Mouse (Mus musculus): ENCODE data around the gene Atl3.
A peak's percentile ranks its signal among the peaks of the same experiment; 100 is the strongest.

Gene Atl3

DNA sequence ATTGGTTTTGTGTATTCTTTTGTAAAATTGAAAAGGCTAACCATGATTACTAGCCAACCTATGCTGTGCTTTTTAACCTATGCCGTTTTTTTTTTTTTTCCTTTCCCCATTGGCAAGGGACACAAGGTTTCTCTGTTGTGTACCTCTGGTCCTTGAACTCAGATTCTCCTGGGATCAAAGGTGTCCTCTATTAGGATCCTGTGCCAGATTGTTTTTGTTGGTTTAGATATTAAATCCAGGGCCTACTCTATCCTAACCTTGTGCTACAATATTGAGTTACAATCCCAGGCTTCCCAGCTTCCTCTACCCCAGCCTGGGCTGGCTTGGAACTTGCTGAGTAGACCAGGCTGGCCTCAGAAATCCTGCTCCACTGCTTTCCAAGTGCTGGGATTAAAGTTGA lies 6.9 kb downstream of the Atl3 start:
- no peak for DNase-seq (ENCODE audit: low spot score)

DNA sequence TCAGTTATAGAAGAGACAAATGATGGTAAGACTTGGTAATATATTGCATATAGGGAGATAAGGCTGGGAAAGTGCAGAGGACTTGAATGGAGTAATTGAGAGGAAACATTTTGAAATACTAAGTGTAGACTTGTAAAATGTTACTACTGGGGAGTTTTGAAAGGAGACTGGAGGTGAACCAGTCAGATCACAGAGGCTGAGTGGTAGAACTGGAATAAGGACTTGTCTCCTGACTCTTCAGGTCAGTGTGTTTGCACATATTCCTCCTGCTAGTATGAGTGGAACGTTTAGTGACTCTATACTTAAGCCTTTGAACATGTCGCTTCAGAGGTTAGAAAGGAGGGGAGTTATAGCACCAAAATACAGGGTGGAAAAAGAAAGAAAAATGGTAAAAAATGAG lies 8.6 kb downstream of the Atl3 start:
- DNase-seq (ENCODE audit: low spot score), result no peak

DNA sequence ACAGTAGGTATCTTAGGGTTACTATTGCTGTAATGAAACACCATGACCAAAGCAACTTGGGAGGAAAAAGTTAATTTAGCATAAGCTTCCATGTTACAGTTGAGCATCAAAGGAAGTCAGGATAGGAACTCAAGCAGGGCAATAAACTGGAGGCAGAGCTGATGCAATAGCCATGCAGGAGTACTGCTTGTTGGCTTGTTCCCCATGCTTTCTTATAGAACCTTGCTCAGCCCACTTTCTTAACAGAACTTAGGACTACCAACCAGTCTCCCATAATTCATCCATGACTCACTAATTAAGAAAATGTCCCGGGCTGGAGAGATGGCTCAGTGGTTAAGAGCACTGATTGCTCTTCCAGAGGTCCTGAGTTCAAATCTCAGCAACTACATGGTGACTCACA lies 12.5 kb downstream of the Atl3 start:
- DNase-seq (ENCODE audit: low spot score), result no peak

DNA sequence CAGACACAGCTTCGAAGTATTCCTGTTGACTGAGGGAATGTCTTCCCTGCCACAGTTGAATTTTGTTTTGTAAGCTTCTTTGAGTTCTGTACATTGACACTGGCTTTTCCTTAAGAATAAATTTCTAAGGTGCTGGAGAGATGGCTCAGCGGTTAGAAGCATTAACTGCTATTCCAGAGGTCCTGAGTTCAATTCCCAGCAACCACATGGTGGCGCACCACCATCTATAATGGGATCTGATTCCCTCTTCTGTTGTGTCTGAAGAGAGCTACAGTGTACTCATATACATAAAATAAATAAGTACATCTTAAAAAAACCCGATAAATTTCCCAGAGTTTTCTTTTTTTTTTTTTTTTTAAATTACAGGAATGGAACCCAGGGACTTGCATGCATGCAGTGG lies 14.2 kb downstream of the Atl3 start:
- DNase-seq (ENCODE audit: low spot score), result no peak

DNA sequence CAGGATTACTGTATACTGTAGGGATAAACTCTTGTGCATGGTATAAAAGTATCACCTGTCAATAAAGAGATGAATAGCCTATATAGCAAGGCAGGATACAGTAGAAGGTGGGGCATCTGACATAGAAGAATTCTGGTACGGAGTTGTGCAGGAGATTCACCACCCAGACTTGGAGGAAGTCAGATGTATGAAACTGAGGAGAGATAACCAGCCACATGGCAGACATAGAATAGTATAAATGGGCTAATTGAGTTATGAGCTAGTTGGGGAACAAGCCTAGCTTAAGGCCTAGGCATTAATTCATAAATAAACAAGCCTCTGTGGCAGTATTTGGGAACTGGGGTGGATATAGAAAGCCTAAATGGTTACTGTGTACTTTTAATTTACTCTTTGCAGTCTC lies 22.6 kb downstream of the Atl3 start:
- DNase-seq (ENCODE audit: low spot score), result no peak

DNA sequence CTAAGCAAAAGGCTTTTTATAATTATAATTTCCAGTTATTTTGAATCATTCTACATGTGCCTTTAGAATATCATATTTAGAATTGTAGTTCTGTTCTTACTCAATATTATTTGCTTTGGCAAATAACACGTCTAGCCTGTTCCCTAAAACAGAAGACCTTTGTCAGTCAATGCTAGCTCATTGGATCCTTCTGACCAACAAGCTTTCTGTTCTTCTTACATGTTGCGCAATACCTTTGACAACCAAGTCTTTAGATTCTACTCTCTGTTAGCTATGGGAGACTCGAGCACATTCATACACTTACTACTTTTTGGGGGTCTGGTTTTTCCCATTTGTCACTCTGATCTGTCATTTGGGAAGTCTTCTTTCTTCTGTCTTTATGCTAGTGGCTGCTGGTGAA lies 27.8 kb downstream of the Atl3 start:
- DNase-seq (ENCODE audit: low spot score), result no peak

DNA sequence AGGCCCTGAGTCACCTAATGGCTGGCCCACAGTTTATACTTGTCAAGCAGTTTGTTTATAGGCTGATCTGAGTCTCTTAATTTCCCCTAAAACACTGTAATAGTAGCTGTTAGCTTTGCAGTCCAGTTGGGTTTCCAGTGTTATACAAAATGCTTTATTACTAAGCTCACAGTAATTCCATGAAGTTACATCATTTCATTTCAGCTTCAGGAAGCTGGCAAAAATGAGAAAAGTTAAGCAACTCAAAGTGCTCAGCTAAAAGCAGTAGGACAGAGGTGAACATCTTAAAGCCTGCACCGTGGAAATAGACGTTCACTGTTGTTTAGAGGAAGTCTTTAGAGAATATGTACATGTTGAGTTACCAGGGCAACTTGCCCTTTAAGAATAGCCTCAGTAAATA lies 29.0 kb downstream of the Atl3 start:
- no peak for DNase-seq (ENCODE audit: low spot score)

DNA sequence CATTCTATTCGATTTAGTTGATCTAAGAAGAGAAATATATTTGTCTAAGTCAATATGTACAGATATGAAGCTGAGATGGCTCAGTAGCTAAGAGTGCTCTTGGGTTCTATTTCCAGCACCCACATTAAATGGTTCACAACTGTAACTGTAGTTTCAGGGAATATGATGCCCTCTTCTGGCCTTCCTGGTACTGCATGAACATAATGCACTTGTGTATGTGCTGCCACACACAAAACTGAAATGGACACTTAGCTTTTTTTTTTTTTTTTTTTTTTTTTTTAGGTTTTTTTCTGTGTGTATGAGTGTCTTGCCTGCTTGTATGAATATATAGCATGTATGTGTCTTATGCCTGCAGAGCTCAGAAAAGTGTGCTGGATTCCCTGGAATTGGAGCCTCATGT lies 29.5 kb downstream of the Atl3 start:
- DNase-seq (ENCODE audit: low spot score), result no peak

DNA sequence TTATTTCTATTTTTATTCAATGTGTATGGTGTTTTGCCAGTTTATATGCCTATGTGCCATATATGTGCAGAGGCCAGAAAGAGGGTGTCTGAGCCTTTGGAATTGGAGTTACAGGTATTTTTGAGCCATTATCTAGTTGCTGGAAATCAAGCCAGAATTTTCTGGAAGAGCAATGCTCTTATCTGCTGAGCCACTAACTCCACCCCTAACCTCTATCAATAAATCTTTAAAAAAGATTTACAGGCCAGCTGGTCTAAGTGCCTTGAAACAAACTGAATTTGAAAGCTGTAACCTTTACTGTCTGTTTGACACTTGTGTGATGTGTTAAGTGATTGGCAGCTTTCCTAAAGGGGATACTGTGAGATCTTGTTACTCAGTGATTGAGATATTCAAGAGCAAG lies 29.9 kb downstream of the Atl3 start:
- DNase-seq (ENCODE audit: low spot score), result no peak

DNA sequence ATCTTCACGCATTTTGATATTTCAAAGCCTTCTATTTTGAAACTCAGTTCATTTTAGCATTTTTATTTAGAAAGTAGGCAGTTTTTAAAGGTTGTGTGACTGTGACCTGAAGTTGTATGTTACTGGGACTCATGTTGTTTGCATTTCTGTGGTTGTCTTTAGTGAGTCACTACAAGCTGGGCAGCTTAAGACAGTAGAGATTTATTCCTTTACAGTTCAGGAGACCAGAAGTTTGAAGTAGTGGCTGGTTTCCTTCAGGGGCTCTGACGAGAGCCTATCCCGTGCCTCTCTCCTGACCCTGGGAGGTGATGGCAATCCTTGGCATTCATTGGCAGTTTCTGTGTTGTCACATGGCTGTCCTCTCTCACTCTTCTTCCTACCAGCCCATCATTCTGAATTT lies 31.0 kb downstream of the Atl3 start:
- DNase-seq (ENCODE audit: low spot score), result no peak

DNA sequence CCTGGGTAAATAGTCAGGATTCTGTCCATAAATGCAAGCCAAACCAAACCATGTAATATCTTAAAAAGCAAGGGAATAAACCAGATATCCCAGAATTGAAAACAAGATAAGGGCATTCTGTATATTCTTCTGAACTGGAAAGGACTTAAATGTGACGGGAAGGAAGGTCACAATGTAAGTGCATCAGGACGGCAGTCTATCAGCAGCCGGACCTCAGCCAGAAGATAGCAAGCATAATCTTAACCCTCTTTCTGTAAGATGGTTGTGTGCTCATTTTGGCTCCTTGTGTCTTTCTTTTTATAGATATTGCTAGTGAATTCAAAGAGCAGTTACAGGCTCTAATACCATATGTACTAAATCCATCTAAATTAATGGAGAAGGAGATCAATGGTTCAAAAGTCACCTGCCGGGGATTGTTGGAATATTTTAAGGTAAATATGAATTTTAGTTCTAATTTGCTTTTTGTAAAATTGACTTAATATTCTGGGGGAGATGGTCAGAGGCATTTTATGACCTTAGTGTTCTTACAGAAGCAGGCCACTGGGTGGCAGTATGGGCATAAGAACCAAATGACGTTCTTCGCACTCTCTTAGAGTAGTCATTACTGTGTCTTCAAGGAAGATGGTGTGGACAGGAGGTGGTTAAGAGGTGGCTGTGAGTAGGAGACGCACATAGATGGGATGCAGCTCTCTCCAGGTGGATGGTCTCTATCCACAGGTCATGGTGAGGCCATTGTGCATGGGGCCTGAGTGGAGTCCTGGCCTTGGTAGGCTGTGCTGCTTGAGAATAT lies 35.0 kb downstream of the Atl3 start:
- no peak for DNase-seq (ENCODE audit: low spot score)

DNA sequence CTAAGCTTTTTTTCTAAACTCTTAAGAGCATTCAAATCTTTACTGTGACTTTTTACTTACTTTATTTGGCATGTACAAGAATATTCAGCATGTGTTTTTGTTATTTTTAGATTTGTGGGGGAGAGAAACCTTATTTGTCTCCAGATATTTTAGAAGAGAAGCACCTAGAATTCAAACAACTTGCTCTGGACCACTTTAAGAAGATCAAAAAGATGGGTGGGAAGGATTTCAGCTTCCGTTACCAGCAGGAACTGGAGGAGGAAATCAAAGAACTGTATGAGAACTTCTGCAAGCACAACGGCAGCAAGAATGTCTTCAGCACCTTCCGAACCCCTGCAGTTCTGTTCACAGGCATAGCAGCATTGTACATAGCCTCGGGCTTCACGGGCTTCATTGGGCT lies 38.1 kb downstream of the Atl3 start:
- DNase-seq (ENCODE audit: low spot score), result no peak

DNA sequence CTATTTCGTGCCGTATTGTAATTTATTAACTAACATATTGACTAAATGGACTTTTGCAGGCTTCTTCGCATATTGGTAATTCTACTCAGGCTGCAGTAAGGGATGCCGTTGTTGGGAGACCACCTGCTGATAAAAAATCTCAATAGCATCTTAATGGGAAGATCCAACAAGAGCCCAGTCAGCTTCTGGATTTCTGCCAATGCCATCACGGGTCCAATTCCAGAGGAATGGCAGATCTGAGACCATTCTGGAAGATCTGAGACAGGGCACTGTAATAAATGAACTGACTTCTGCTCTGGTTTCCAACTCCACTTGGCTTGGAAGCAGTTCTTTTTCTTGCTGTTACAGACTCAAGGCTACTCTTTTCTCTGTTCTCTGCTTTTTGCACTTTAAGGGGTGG lies 40.1 kb downstream of the Atl3 start:
- DNase-seq (ENCODE audit: low spot score), result no peak

DNA sequence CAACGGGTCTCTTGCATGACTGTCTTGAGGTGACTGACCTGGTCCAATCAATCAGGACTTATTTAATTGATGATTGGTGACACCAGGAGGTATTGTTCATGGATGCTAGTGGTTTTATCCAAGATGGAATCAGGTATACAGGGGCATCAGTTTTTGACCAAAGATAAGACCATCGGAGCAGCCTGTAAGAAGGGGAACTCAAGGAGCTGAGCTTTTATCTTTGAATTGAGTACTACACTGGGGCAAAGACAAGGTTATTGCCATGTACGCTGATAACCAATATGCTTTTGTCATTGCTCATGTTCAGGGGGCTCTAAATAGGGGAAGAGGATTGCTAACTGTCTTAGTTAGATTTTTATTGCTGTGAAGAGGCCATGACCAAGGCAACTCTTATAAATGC lies 55.1 kb downstream of the Atl3 start:
- DNase-seq (ENCODE audit: low spot score), result no peak

DNA sequence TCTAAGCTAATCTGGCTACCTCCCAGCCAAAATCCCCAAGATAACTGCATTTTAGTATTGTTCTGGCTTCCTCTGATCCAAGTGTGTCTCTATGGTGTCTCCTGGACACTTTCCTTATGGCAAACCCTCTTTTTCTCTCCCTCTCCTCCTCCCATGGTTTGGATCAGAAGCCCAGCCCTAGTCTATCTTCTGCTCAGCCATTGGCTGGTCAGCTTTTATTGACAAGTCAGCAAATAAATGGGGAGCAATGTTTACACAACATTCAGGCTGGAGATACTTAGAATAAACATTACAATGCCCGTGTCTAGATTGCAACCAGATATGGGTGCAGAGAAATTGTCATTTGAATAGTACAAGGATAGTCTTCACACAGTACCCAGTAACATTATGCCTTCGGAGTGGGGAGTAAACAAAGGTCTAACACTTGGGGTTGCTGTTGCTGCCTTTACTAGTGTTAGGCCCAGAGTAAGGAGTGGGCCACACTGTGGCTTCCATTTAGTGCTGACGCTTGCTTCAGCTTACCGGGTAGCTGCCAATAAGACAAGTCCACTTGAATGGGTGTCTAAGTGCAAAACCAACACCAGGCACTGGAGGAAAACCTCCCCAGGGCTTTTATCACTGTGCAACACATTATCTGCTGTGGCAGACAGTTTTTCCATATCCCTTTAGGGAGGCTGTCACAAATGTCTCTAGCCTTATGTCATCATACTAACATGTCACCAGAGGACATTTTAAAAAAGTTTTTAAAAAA lies 57.9 kb downstream of the Atl3 start:
- no peak for DNase-seq (ENCODE audit: low spot score)

DNA sequence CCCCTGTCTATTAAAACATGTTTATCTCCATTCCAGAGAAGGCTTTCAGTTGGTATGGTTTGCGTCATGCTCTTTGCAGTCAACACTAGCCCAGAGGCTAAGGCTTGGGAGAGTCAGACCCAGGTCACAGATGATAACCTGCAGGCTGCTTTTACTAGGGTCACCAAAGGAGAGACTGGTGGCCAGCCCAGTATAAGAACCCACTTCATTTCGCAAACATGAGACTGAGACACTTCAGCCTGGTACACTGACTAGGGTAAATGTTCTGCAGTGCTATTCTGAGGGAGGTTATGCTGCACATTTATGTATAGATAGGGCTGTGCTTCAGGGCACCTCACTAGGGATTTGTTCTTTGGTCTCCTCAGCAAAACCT lies 58.4 kb downstream of the Atl3 start:
- no peak for DNase-seq (ENCODE audit: low spot score)

DNA sequence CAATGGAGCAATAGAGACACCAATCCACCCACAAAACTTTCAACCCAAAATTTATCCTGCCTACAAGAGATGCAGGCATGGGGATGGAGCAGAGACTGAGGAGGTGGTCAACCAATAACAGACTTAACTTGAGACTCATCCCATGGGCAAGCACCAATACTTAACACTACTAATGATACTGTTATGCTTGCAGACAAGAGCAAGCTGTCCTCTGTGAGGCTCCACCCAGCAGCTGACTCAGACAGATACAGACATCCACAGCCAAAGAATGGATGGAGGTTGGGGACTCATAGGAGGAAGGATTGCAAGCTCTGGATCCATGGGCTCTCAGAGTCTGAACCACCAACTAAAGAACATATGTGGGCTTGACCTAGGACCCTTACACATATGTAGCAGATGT lies 59.6 kb downstream of the Atl3 start:
- no peak for DNase-seq (ENCODE audit: low spot score)

DNA sequence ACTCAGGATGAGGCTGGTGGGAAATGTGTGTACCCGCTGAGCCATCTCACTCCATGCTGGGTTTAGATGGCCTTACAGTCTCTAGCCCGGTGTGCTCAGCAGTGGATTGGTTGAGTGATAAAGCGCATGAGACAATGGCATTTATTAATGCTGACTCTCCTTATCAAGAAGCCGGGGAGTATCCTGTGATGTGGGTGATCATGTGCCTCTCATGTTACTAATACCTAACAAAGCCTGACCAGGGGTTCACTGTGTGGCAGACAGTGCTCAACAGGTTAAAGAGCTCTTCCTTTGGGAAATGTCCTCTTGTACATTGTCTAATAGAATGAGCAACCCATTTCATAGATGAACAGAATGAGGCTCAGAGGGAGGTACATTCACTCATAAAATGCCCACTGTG lies 61.0 kb downstream of the Atl3 start:
- DNase-seq (ENCODE audit: low spot score), result no peak

DNA sequence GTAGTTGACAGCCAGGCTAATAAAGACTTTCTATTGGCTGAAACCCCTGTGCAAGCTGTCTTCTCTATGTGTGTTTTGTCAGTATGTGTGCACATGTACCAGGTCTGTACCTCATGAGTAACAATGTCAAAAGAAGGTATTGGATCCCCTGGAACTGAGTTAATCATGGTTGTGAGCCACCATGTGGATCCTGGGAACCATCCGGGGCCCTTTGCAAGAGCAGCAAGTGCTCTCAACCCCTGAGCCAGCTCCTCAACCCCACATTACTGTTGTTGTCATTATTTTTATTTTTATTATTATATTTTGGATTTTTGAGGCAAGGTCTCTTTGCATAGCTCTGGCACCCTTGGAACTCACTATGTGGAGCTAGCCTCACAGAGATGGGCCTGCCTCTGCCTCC lies 62.8 kb downstream of the Atl3 start:
- DNase-seq (ENCODE audit: low spot score), result no peak

DNA sequence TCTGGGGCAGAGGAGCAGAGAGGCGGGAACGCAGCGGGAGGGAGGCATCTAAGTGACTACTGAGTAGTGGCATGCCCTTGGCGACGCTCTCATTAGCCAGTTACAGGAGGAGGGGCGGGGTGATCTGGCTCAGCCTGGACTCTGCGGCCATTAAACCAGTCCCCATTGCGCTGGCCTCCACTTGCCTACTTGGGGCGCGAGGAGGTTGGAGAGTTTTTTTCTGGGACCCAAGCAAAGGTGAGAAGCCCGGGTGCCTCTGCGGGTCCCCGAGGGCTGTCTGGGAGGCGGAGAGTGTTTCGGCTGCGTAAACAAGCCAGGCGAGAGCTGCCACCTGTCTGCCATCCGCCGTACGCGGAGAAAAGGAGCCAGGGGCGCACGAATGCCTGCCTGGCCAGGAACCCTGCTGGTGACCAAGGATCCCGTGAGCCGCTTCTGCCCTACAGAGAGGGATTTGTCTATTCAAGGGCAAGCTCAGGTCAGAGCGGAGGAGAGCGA lies 63.5 kb downstream of the Atl3 start, which contains the start of gene Pla2g16:
Gene Pla2g16, plus strand, starts transcription at position 132 of the 495 bp plus-strand sequence.
- DNase-seq (ENCODE audit: low spot score), result peak; percentile 47

DNA sequence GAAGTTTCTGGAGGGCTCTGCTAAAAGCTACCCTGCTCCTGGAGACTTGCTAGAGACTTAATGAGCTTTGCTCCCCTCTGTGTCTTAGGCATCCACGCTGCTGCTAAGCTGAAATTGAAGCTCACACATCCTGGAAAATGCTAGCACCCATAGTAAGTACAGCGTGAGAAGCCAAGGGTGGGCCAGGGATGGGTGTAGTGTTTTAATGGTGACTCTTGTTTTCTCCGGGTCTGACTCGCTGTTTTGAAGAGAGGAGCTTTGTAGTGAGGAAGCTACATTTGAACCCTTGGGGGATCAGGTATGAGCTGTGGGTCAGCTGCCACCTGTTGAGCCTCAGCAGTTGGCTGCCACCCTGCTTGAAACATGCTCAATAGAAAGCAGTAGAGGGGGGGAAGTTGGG lies 64.0 kb downstream of the Atl3 start:
- no peak for DNase-seq (ENCODE audit: low spot score)

DNA sequence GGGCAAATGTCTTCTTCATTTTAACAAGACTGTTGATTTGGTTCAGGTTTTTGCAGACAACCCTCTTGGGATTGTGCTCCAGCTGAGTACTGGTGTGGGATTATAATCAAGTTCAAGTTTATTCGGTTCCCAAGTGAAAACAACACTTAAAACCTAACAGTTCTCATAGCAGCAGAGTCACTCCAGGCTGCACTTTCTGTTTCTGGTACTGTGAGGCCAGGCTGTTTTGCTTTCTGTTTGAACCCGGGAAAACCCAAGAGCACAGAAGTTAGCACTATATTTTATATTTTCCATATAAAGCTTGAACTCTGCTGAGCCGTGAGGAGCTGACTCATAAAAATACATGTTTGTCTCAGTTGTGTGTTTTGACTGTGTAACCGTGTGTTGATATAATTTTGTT lies 64.8 kb downstream of the Atl3 start:
- DNase-seq (ENCODE audit: low spot score), result no peak

DNA sequence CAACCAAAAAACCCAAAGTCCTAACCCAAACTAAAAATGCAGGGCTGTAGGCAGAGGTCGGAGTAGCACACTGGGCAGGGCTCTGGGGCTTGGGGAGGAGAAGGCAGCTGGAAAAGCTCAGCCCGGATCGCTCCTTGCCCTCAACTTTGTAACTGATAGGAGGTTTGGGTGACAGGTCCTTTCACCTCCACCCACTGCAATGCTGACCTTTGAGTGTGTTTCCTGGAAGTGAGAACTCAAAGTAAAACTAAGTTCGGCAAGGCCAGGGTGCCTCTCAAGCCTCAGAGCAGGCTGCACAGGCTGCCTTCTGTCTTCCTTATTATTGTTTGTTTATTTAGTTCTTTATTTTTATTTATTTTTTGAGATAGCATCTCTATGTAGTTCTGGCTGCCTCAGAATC lies 66.1 kb downstream of the Atl3 start:
- DNase-seq (ENCODE audit: low spot score), result no peak

DNA sequence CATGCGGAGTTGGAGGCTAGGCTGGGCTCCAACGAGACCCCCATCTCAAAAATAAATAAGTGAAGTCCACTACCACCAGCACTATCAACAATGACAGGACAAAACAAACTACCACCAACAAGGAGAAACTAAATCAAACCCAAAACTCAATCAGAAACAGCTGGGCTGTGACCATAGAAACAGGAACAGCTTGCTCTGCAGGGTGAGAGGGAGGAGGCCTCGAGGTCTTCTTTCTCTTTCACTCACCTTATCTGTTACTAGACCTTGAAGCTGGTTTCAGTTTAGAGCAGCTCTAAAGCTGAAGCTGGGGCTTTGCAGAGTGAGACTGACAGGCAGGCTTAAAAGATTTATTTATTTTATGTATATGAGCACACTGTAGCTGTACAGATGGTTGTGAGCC lies 67.6 kb downstream of the Atl3 start:
- DNase-seq (ENCODE audit: low spot score), result peak; percentile 24

All from testis, postnatal 14 days (tissue).